Mouse (Mus musculus) C2C12 (cell line): Measurements from ENCODE around the gene Lypd3. TPM values are rescaled to one million over a fixed set of nuclear protein-coding genes. Genes with fewer than 3 reads are reported as not detected.

ENCODE experiments used
- H3K27me3 ChIP-seq: one replicate; pipeline ENCODE4 v1.6.1; 2011; ENCODE audit not compliant: control insufficient read depth, insufficient read depth, insufficient read length
- H3K36me3 ChIP-seq: one replicate; pipeline ENCODE4 v1.6.1; 2011; ENCODE audit not compliant: control insufficient read depth, insufficient read depth
- H3K4me3 ChIP-seq: one replicate; pipeline ENCODE4 v1.5.1; 2011; ENCODE audit warnings: mild to moderate bottlenecking, control low read depth; ENCODE audit not compliant: poor library complexity, insufficient read depth, severe bottlenecking
- H3K79me2 ChIP-seq: one replicate; pipeline ENCODE4 v1.6.1; 2011; ENCODE audit not compliant: control insufficient read depth, insufficient read depth
- H3K79me3 ChIP-seq: one replicate; pipeline ENCODE4 v1.6.1; 2011; ENCODE audit warnings: low read depth, control low read depth
- H3ac ChIP-seq: one replicate; pipeline ENCODE3; 2011; ENCODE audit warnings: low read depth; ENCODE audit not compliant: control insufficient read depth, insufficient read length
- CEBPB ChIP-seq: IDR thresholded peaks from one replicate; pipeline ENCODE4 v1.6.1; 2011; ENCODE audit warnings: low read depth, mild to moderate bottlenecking, control low read depth, moderate library complexity
- CTCF ChIP-seq: IDR thresholded peaks from one replicate; pipeline ENCODE4 v1.5.1; 2011; ENCODE audit not compliant: control insufficient read depth, insufficient read depth, insufficient read length
- FOSL1 ChIP-seq: IDR thresholded peaks from one replicate; pipeline ENCODE4 v1.8.0; 2011; ENCODE audit warnings: mild to moderate bottlenecking, low read length; ENCODE audit not compliant: poor library complexity, insufficient read depth, severe bottlenecking
- MAX ChIP-seq: IDR thresholded peaks from one replicate; pipeline ENCODE4 v1.6.1; 2011; ENCODE audit warnings: mild to moderate bottlenecking, control low read depth
- MYOD1 ChIP-seq: IDR thresholded peaks from one replicate; pipeline ENCODE4 v1.6.1; 2011; ENCODE audit warnings: low read depth; ENCODE audit not compliant: control insufficient read depth, insufficient read length
- MYOG ChIP-seq: IDR thresholded peaks from one replicate; pipeline ENCODE4 v1.6.1; 2011; ENCODE audit not compliant: control insufficient read depth, insufficient read length; ENCODE audit errors: extremely low read depth
- USF1 ChIP-seq: IDR thresholded peaks from one replicate; pipeline ENCODE4 v1.6.1; 2011; ENCODE audit warnings: low read depth, mild to moderate bottlenecking, control low read depth, moderate library complexity
- polyA plus RNA-seq: library from polyadenylated mRNA; unstranded; fragments of >200 nt; fragmentation: generic; extraction: Trizol; gene quantifications from one replicate; pipeline ENCODE4 v1.2.1, GENCODE M21; 2012; ENCODE audit warnings: missing spikeins

The Lypd3 gene
- polyA plus RNA-seq, 1 experiment, result not detected

- Histone ChIP-seq H3K4me3 (no peak overlapping the region), H3K27me3 (no peaks in the 10 kb centered on the region), H3K36me3 (no peaks in the 10 kb centered on the region), H3ac (no peak overlapping the region), H3K79me3 (no peaks in the 10 kb centered on the region), H3K79me2 (no peaks in the 10 kb centered on the region)
- TF ChIP-seq FOSL1 (no peak), USF1 (no peak), CEBPB (no peak), MAX (no peak), CTCF (no peak), MYOD1 (no peak), MYOG (no peak)
Observed at GRCm38 (mm10) chr7:24628685-24629610, 7.4 kb upstream of the Lypd3 start.

- TF ChIP-seq MAX (no peak), CEBPB (no peak), MYOG (no peak), USF1 (no peak), FOSL1 (no peak), CTCF (no peak), MYOD1 (no peak)
- Histone ChIP-seq H3K79me3 (no peaks in the 10 kb centered on the region), H3K27me3 (no peaks in the 10 kb centered on the region)
Observed at GRCm38 (mm10) chr7:24629672-24630071, 6.7 kb upstream of the Lypd3 start.

GRCm38 (mm10) chr7:24630116-24630880 is 6.1 kb upstream of the Lypd3 start:
- Histone ChIP-seq H3K36me3 (no peaks in the 10 kb centered on the region), H3K79me3 (no peaks in the 10 kb centered on the region), H3K79me2 (no peaks in the 10 kb centered on the region), H3ac (no peak overlapping the region), H3K4me3 (no peak overlapping the region), H3K27me3 (no peaks in the 10 kb centered on the region)
- TF ChIP-seq FOSL1 (no peak), USF1 (no peak), MYOG (no peak), MAX (no peak), CEBPB (no peak), CTCF (no peak), MYOD1 (no peak)

More at GRCm38 (mm10) chr7:24629672-24630071, 6.7 kb upstream of the Lypd3 start:
- Histone ChIP-seq H3K36me3 (no peaks in the 10 kb centered on the region), H3K4me3 (no peak overlapping the region), H3ac (no peak overlapping the region), H3K79me2 (no peaks in the 10 kb centered on the region)

GRCm38 (mm10) chr7:24637046-24637445 is 696 bp downstream of the Lypd3 start:
- Histone ChIP-seq H3K79me2 (no peaks in the 10 kb centered on the region), H3K4me3 (no peak overlapping the region), H3ac (no peak overlapping the region), H3K36me3 (no peaks in the 10 kb centered on the region), H3K27me3 (peaks cover 34% of the 10 kb centered on the region), H3K79me3 (no peaks in the 10 kb centered on the region)
- no peak for TF ChIP-seq MYOD1
- no peak for TF ChIP-seq CEBPB
- no peak for TF ChIP-seq CTCF
- TF ChIP-seq USF1, result no peak
- no peak for TF ChIP-seq MYOG
- TF ChIP-seq MAX, result no peak
- TF ChIP-seq FOSL1, result no peak

- Histone ChIP-seq H3ac (no peak overlapping the region), H3K4me3 (no peak overlapping the region), H3K79me2 (no peaks in the 10 kb centered on the region), H3K36me3 (no peaks in the 10 kb centered on the region), H3K79me3 (no peaks in the 10 kb centered on the region), H3K27me3 (peaks cover 34% of the 10 kb centered on the region)
- no peak for TF ChIP-seq USF1
- TF ChIP-seq CTCF, result no peak
- no peak for TF ChIP-seq CEBPB
Observed at GRCm38 (mm10) chr7:24638026-24638856, 1.9 kb downstream of the Lypd3 start.
